Mouse (Mus musculus): Measurements from ENCODE around the gene Cd48. TPM values are rescaled to one million over a fixed set of nuclear protein-coding genes. Genes with fewer than 3 reads are reported as not detected.
"Not testable (repeated sequence)": the region's sequence is repeated elsewhere in the genome, so short reads cannot be mapped to it uniquely, and the experiment has no call there.

Cd48 gene
- polyA plus RNA-seq, 1 experiment from 2014 or later, result 2.5 TPM

DNA sequence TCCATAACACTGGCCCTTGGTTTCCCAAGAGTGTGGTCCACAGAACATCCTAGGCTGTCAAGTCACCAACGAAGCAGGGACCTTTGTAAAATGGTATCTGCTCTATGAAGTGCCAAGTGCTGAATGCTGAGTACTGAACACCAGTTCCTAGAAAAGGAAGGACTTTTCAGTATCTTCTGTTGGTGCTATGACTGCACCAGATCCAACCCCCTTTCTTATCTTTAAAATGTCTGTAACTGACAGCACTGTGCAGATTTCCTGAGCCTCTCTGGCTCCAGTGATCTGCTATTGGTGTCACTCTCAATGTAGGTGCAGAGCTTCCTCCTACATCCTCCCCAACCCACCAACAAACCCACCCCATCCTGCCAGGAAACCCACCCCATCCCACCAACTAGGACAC lies 7.3 kb upstream of the Cd48 start:
- H3K9me3 ChIP-seq (ENCODE audit: control insufficient read depth, low read length), result no peaks in the 10 kb centered on the region
- no peak for DNase-seq (ENCODE audit: low spot score)
- H3K4me2 ChIP-seq (ENCODE audit: low read length), result no peak overlapping the region
- H3K9ac ChIP-seq (ENCODE audit: low read length), result no peak overlapping the region
- H3K27me3 ChIP-seq (replicated peaks; ENCODE audit: control insufficient read depth, insufficient read depth, low read length), result no peaks in the 10 kb centered on the region
- H3K4me3 ChIP-seq (ENCODE audit: low read depth, low read length), result no peak overlapping the region
- H3K4me1 ChIP-seq (replicated peaks; ENCODE audit: control insufficient read depth, insufficient read depth, low read length), result no peaks in the 10 kb centered on the region
- H3K27ac ChIP-seq (ENCODE audit: low read depth), result no peak overlapping the region
- H3K36me3 ChIP-seq (ENCODE audit: control insufficient read depth, insufficient read depth, low read length), result no peaks in the 10 kb centered on the region
- no peak for ATAC-seq (replicated peaks; ENCODE audit: low FRiP score, low TSS enrichment, low read depth)
- WGBS, result 84% methylated on average over 1 of the region's 1 CpGs

DNA sequence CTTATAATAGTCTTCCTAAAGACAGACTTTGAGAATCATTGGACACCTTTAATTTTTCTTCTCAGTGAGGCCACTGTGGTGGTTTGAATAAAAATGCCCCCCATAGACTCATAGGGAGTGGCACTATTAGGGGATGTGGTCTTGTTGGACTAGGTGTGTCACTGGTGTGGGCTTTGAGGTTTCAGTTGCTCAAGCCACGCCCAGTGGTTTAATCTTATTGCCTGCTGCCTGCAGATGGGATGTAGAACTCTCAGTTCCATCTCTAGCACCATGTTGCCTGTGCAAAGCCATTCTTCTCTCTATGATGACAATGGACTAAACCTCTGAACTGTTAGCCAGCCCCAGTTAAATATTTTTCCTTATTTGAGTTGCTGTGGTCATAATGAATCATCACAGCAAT lies 4.1 kb upstream of the Cd48 start:
- Histone ChIP-seq H3K9me3 (ENCODE audit: control insufficient read depth, low read length) (no peaks in the 10 kb centered on the region), H3K36me3 (ENCODE audit: control insufficient read depth, insufficient read depth, low read length) (no peaks in the 10 kb centered on the region), H3K4me2 (ENCODE audit: low read length) (no peak overlapping the region), H3K4me1 (replicated peaks; ENCODE audit: control insufficient read depth, insufficient read depth, low read length) (no peaks in the 10 kb centered on the region), H3K27ac (ENCODE audit: low read depth) (no peak overlapping the region), H3K9ac (ENCODE audit: low read length) (no peak overlapping the region), H3K27me3 (replicated peaks; ENCODE audit: control insufficient read depth, insufficient read depth, low read length) (no peaks in the 10 kb centered on the region), H3K4me3 (ENCODE audit: low read depth, low read length) (no peak overlapping the region)
- DNase-seq (ENCODE audit: low spot score), result no peak
- 35% methylated on average over 1 of the region's 1 CpGs for WGBS
- ATAC-seq (replicated peaks; ENCODE audit: low FRiP score, low TSS enrichment, low read depth), result no peak

- Histone ChIP-seq H3K27ac (ENCODE audit: low read depth) (no peak overlapping the region), H3K4me3 (ENCODE audit: low read depth, low read length) (no peak overlapping the region), H3K36me3 (ENCODE audit: control insufficient read depth, insufficient read depth, low read length) (no peaks in the 10 kb centered on the region), H3K9ac (ENCODE audit: low read length) (no peak overlapping the region), H3K4me1 (replicated peaks; ENCODE audit: control insufficient read depth, insufficient read depth, low read length) (no peaks in the 10 kb centered on the region), H3K4me2 (ENCODE audit: low read length) (no peak overlapping the region), H3K9me3 (ENCODE audit: control insufficient read depth, low read length) (no peaks in the 10 kb centered on the region), H3K27me3 (replicated peaks; ENCODE audit: control insufficient read depth, insufficient read depth, low read length) (no peaks in the 10 kb centered on the region)
- DNase-seq (ENCODE audit: low spot score) (no peak), ATAC-seq (replicated peaks; ENCODE audit: low FRiP score, low TSS enrichment, low read depth) (no peak)
- 79% methylated on average over 7 of the region's 7 CpGs for WGBS
These were observed 800 bp upstream of the Cd48 start for GRCm38 (mm10) chr1:171681009-171681408.

GRCm38 (mm10) chr1:171684923-171685322 lies 3.1 kb downstream of the Cd48 start:
- Histone ChIP-seq H3K27ac (ENCODE audit: low read depth) (no peak overlapping the region), H3K27me3 (replicated peaks; ENCODE audit: control insufficient read depth, insufficient read depth, low read length) (no peaks in the 10 kb centered on the region), H3K4me1 (replicated peaks; ENCODE audit: control insufficient read depth, insufficient read depth, low read length) (no peaks in the 10 kb centered on the region), H3K4me2 (ENCODE audit: low read length) (no peak overlapping the region), H3K36me3 (ENCODE audit: control insufficient read depth, insufficient read depth, low read length) (no peaks in the 10 kb centered on the region), H3K4me3 (ENCODE audit: low read depth, low read length) (no peak overlapping the region), H3K9me3 (ENCODE audit: control insufficient read depth, low read length) (no peaks in the 10 kb centered on the region), H3K9ac (ENCODE audit: low read length) (no peak overlapping the region)
- DNase-seq (ENCODE audit: low spot score) (no peak), ATAC-seq (replicated peaks; ENCODE audit: low FRiP score, low TSS enrichment, low read depth) (no peak)
- WGBS, result 91% methylated on average over 9 of the region's 9 CpGs

- no peak overlapping the region for H3K4me3 ChIP-seq (ENCODE audit: low read depth, low read length)
- H3K4me1 ChIP-seq (replicated peaks; ENCODE audit: control insufficient read depth, insufficient read depth, low read length), result no peaks in the 10 kb centered on the region
- H3K27me3 ChIP-seq (replicated peaks; ENCODE audit: control insufficient read depth, insufficient read depth, low read length), result no peaks in the 10 kb centered on the region
- WGBS, result 80% methylated on average over 4 of the region's 4 CpGs
- no peaks in the 10 kb centered on the region for H3K36me3 ChIP-seq (ENCODE audit: control insufficient read depth, insufficient read depth, low read length)
- H3K27ac ChIP-seq (ENCODE audit: low read depth), result no peak overlapping the region
- H3K9me3 ChIP-seq (ENCODE audit: control insufficient read depth, low read length), result no peaks in the 10 kb centered on the region
- no peak overlapping the region for H3K4me2 ChIP-seq (ENCODE audit: low read length)
- ATAC-seq (replicated peaks; ENCODE audit: low FRiP score, low TSS enrichment, low read depth) (no peak), DNase-seq (ENCODE audit: low spot score) (no peak)
- no peak overlapping the region for H3K9ac ChIP-seq (ENCODE audit: low read length)
These were observed 5.5 kb downstream of the Cd48 start for GRCm38 (mm10) chr1:171687320-171687719.

DNA sequence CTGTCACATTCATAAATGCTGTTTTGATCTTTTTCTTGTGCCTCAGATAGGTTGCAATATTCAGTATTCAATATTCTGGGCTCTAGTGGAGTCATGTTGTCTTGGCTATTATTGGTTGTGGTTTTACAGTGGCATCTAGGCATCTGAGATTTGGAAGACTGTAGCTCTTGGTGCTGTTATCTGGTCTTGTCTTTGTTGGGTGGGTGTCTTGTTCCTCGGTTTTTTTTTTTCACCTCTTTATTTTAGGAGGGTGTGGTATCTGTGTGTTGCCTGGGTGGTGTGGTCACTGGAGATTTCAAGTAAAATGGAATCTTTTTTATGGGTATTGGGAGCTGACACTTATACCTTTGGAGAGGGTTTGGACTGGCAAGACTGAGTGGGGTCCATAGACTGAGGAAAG lies 12.1 kb downstream of the Cd48 start:
- Histone ChIP-seq H3K36me3 (ENCODE audit: control insufficient read depth, insufficient read depth, low read length) (no peaks in the 10 kb centered on the region), H3K4me2 (ENCODE audit: low read length) (no peak overlapping the region), H3K27me3 (replicated peaks; ENCODE audit: control insufficient read depth, insufficient read depth, low read length) (no peaks in the 10 kb centered on the region), H3K4me3 (ENCODE audit: low read depth, low read length) (no peak overlapping the region), H3K4me1 (replicated peaks; ENCODE audit: control insufficient read depth, insufficient read depth, low read length) (no peaks in the 10 kb centered on the region), H3K9me3 (ENCODE audit: control insufficient read depth, low read length) (0 out of 2 replicates have a peak, but pooled peaks cover 5% of the 10 kb centered on the region), H3K9ac (ENCODE audit: low read length) (no peak overlapping the region), H3K27ac (ENCODE audit: low read depth) (no peak overlapping the region)
- DNase-seq (ENCODE audit: low spot score) (no peak), ATAC-seq (replicated peaks; ENCODE audit: low FRiP score, low TSS enrichment, low read depth) (no peak)
- WGBS, result 84% methylated on average over 1 of the region's 1 CpGs

DNA sequence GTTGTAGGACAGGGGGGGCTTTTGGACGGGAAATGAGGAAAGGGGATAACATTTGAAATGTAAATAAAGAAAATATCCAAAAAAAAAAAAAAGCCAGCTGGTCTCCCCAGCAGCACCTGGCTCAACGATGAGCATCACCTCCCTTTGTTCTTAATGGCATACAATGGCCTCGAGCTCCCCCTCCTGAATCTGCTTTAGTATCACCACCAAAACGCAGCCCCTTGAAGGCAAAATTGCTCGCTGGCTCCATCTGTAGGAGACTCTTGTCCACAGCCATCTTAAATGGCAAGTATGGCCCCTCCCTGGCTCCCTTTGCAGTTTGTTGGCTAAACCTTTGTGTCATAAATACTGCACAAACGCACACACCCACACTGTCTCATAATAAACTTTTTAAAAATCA lies 17.2 kb downstream of the Cd48 start:
- H3K4me3 ChIP-seq (ENCODE audit: low read depth, low read length), result no peak overlapping the region
- H3K4me1 ChIP-seq (replicated peaks; ENCODE audit: control insufficient read depth, insufficient read depth, low read length), result no peaks in the 10 kb centered on the region
- H3K9me3 ChIP-seq (ENCODE audit: control insufficient read depth, low read length), result no peaks in the 10 kb centered on the region
- H3K9ac ChIP-seq (ENCODE audit: low read length), result no peak overlapping the region
- ATAC-seq (replicated peaks; ENCODE audit: low FRiP score, low TSS enrichment, low read depth) (no peak), DNase-seq (ENCODE audit: low spot score) (no peak)
- H3K36me3 ChIP-seq (ENCODE audit: control insufficient read depth, insufficient read depth, low read length), result no peaks in the 10 kb centered on the region
- H3K27me3 ChIP-seq (replicated peaks; ENCODE audit: control insufficient read depth, insufficient read depth, low read length), result no peaks in the 10 kb centered on the region
- 13% methylated on average over 6 of the region's 6 CpGs for WGBS
- no peak overlapping the region for H3K27ac ChIP-seq (ENCODE audit: low read depth)
- no peak overlapping the region for H3K4me2 ChIP-seq (ENCODE audit: low read length)

DNA sequence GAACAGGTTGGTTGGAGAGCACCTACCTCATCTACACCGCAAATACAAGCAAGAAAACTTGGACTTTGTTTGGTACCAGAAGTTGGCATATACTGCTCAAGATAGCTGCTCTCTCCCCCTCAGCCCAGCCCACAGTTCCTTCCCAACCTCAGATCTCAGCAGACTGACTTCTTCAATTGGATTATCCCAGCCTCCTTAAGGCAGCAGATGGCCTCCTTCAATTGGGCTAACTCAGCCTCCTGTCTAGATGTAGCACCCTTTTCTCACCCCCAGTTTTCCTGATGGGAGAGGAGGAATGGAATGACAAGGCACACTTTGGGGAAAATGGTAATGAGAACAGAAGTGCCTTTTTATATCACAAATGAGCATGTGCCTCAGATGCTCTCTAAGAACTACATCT lies 31.9 kb downstream of the Cd48 start:
- H3K4me1 ChIP-seq (replicated peaks; ENCODE audit: control insufficient read depth, insufficient read depth, low read length); H3K9ac ChIP-seq (ENCODE audit: low read length); ATAC-seq (replicated peaks; ENCODE audit: low FRiP score, low TSS enrichment, low read depth); H3K27ac ChIP-seq (ENCODE audit: low read depth); H3K4me2 ChIP-seq (ENCODE audit: low read length); H3K4me3 ChIP-seq (ENCODE audit: low read depth, low read length); H3K9me3 ChIP-seq (ENCODE audit: control insufficient read depth, low read length); H3K36me3 ChIP-seq (ENCODE audit: control insufficient read depth, insufficient read depth, low read length); DNase-seq (ENCODE audit: low spot score); H3K27me3 ChIP-seq (replicated peaks; ENCODE audit: control insufficient read depth, insufficient read depth, low read length): not testable (repeated sequence)
- 76% methylated on average over 1 of the region's 1 CpGs for WGBS

- Histone ChIP-seq H3K4me2 (ENCODE audit: low read length) (no peak overlapping the region), H3K27me3 (replicated peaks; ENCODE audit: control insufficient read depth, insufficient read depth, low read length) (no peaks in the 10 kb centered on the region), H3K9ac (ENCODE audit: low read length) (no peak overlapping the region), H3K9me3 (ENCODE audit: control insufficient read depth, low read length) (no peaks in the 10 kb centered on the region), H3K4me1 (replicated peaks; ENCODE audit: control insufficient read depth, insufficient read depth, low read length) (no peaks in the 10 kb centered on the region), H3K4me3 (ENCODE audit: low read depth, low read length) (no peak overlapping the region), H3K27ac (ENCODE audit: low read depth) (no peak overlapping the region), H3K36me3 (ENCODE audit: control insufficient read depth, insufficient read depth, low read length) (no peaks in the 10 kb centered on the region)
- ATAC-seq (replicated peaks; ENCODE audit: low FRiP score, low TSS enrichment, low read depth), result no peak
- no peak for DNase-seq (ENCODE audit: low spot score)
- whole genome bisulfite sequencing, result 37% methylated on average over 2 of the region's 2 CpGs
These were observed 33.6 kb downstream of the Cd48 start for GRCm38 (mm10) chr1:171715434-171715833.
